Mouse (Mus musculus) midbrain, embryonic 13.5 days (tissue): ENCODE data around the gene Tent5b. TPM values are rescaled to one million over a fixed set of nuclear protein-coding genes. Genes with fewer than 3 reads are reported as not detected.

ENCODE experiments used
- ATAC-seq: fragments of 200-750 bp; cut with Nextera tagmentation; 2 replicates; pipeline ENCODE4 v1.8.0; 2017; ENCODE audit warnings: mild to moderate bottlenecking, moderate TSS enrichment, moderate library complexity
- H3K27ac ChIP-seq: fragments of 300-500 bp; sonication (generic); 2 replicates; pipeline ENCODE4 v1.5.1; 2015; ENCODE audit warnings: inconsistent platforms, mild to moderate bottlenecking, moderate library complexity
- H3K27me3 ChIP-seq: fragments of 300-500 bp; sonication (generic); 2 replicates; pipeline ENCODE4 v1.6.1; 2015; ENCODE audit warnings: mild to moderate bottlenecking, inconsistent platforms
- H3K36me3 ChIP-seq: fragments of 300-500 bp; sonication (generic); 2 replicates; pipeline ENCODE4 v1.6.1; 2015; ENCODE audit warnings: mild to moderate bottlenecking, inconsistent platforms
- H3K4me1 ChIP-seq: fragments of 300-500 bp; sonication (generic); replicated peaks from 2 replicates; pipeline ENCODE4 v1.6.1; 2015; ENCODE audit warnings: inconsistent platforms
- H3K4me2 ChIP-seq: fragments of 300-500 bp; sonication (generic); replicated peaks from 2 replicates; pipeline ENCODE4 v1.6.1; 2015; ENCODE audit warnings: moderate library complexity, mild to moderate bottlenecking, inconsistent platforms
- H3K4me3 ChIP-seq: fragments of 300-500 bp; sonication (generic); replicated peaks from 2 replicates; pipeline ENCODE4 v1.5.1; 2015; ENCODE audit warnings: mild to moderate bottlenecking, inconsistent platforms
- H3K9ac ChIP-seq: fragments of 300-500 bp; sonication (generic); replicated peaks from 2 replicates; pipeline ENCODE4 v1.6.1; 2015; ENCODE audit warnings: mild to moderate bottlenecking, inconsistent platforms
- H3K9me3 ChIP-seq: fragments of 300-500 bp; sonication (generic); 2 replicates; pipeline ENCODE4 v1.6.1; 2016; ENCODE audit warnings: mild to moderate bottlenecking, inconsistent platforms
- WGBS: fragments of 180-500 bp; shearing (Covaris S2); methylation state at CpG from one replicate; pipeline ENCODE4 v1.1.7; 2015; 5-methylcytosine and 5-hydroxymethylcytosine counted together
- polyA plus RNA-seq: library from polyadenylated mRNA; unstranded; fragments of >200 nt; fragmentation: Nextera tagmentation; extraction: Ambion mirVana; gene quantifications from 2 replicates; pipeline ENCODE4 v1.2.1, GENCODE M21; 2015

Tent5b gene
- 0.17 and 0.31 TPM in 2 replicates for polyA plus RNA-seq

DNA sequence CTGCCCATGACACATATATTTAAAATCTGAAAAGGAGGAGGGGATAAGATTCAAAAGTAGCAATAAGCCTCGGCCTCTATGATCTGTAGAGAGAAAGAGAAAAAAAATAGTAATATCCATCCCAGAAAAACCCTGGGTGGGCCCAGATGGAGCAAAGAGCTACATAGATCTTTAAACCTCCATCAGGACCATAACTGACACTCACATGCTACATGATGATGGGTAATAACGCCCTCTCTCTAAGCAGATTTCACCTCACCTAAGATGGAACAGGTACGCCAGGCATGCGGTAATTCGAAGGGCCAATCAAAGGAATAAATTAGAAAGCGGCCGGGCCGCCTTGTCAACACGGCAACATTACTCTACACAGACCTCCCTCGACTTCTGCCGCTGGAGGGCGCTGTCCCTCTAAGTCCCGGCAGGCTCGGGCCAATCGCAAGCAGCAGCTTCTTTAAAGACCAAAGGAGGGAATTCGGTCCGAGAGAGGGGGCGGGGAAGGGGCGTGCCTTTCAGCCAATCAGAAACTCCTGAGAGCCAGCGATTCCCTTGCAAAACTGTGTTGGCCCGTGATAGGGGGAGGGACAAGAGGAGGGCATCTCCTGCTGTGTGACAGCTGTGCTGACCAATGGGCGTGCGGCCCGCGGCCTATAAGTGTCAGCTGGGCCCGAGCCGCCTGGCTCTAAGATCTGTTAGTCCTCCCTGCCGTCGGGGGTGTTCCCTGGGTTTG is at the start of gene Tent5b:
Gene Tent5b, plus strand, starts transcription at position 675 of the 727 bp plus-strand sequence.
- H3K27me3 ChIP-seq: peaks cover 64% of the 10 kb centered on the region
- H3K36me3 ChIP-seq: no peaks in the 10 kb centered on the region
- peak within 1 kb of the TSS; percentile 50 for H3K4me2 ChIP-seq
- WGBS: 3% methylated on average over 29 of the region's 29 CpGs
- H3K9ac ChIP-seq: peak within 1 kb of the TSS; percentile 60
- H3K4me1 ChIP-seq: peaks cover 14% of the 10 kb centered on the region
- ATAC-seq: peak; percentile 98
- peak within 1 kb of the TSS; percentile 43 for H3K4me3 ChIP-seq
- no peaks in the 10 kb centered on the region for H3K9me3 ChIP-seq
- no peak within 1 kb of the TSS for H3K27ac ChIP-seq

DNA sequence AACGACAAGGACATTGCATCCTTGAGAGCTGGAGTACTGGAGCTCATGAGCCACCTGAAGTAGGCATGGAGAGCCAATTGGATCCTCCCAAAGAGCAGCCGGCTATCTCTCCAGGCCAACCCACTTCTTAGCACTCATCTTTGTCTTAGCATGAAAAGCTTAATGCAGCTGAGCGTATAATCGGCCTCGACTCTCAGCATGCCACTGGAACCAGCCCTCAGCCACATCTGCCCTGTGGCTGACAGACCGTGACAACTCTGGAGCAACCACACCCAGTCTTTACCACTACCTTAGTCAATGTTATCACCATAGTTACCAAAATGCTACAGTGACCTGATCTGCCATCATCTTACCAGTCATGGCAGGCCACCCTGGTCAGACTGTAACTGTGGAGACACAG is 48.4 kb upstream of the Tent5b start:
- no peak overlapping the region for H3K27ac ChIP-seq
- H3K36me3 ChIP-seq: no peaks in the 10 kb centered on the region
- H3K4me1 ChIP-seq: peaks cover 15% of the 10 kb centered on the region
- H3K9ac ChIP-seq: no peak overlapping the region
- H3K27me3 ChIP-seq: no peaks in the 10 kb centered on the region
- 23% methylated on average over 6 of the region's 6 CpGs for WGBS
- no peak overlapping the region for H3K4me2 ChIP-seq
- ATAC-seq: 0 out of 2 replicates have a peak, but pooled peaks have one; percentile 14
- no peaks in the 10 kb centered on the region for H3K9me3 ChIP-seq
- no peak overlapping the region for H3K4me3 ChIP-seq

DNA sequence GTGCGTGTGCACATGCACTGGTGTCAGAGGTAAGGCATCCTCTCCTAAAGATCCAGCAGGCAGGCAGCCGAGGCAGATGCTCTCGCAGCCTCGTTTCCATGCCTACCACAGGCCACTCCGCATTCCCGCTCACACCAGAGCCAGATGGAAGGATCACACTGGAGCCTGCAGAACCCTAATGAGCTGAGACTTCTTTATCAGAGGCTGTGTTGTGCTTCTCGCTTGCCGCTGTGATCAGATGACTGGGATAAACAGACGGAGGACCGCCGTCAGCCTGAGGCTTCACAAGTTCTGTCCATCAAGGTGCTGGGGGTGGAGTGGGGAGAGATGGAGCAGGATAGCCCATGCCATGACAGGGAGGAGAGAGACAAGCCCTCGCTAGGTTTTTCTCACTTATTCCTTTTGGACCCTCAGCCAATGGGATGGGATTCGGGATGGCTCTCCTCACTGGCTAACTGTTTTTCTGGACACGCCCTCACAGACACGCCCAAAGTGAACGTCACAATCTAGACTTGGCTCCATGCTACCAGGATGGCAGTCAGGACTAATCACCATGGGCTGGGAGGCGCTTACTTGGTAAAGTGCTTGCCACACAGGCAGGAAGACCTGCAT is 47.3 kb upstream of the Tent5b start:
- Histone ChIP-seq H3K4me2 (peak overlapping the region; percentile 33), H3K4me3 (peak overlapping the region; percentile 12), H3K27ac (peak overlapping the region; percentile 53), H3K9me3 (no peaks in the 10 kb centered on the region), H3K4me1 (peaks cover 15% of the 10 kb centered on the region), H3K27me3 (no peaks in the 10 kb centered on the region), H3K9ac (0 out of 2 replicates have a peak overlapping the region, but pooled peaks have one; percentile 19), H3K36me3 (no peaks in the 10 kb centered on the region)
- peak; percentile 87 for ATAC-seq
- 19% methylated on average over 17 of the region's 17 CpGs for whole genome bisulfite sequencing

DNA sequence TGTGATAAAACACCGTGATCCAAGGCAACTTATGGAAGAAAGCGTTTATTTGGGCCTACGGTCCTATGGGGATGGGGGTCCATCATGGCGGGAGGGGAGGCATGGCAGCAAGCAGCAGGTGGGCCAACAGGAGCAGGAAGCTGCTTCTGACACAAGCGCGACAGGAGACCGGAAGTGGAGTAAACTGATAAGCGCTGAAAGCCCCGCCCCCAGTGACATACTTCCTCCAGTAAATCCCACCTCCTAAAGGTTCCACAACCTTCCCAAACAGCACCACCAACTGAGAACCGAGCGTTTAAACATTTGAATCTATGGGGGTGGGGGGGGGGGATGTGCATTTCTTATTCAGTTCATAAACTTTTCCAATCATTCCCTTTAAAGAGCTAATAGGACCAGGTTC is 44.0 kb upstream of the Tent5b start:
- H3K4me1 ChIP-seq: peaks cover 33% of the 10 kb centered on the region
- H3K9me3 ChIP-seq: no peaks in the 10 kb centered on the region
- no peak for ATAC-seq
- no peak overlapping the region for H3K9ac ChIP-seq
- H3K4me3 ChIP-seq: no peak overlapping the region
- no peak overlapping the region for H3K4me2 ChIP-seq
- no peaks in the 10 kb centered on the region for H3K27me3 ChIP-seq
- no peak overlapping the region for H3K27ac ChIP-seq
- H3K36me3 ChIP-seq: no peaks in the 10 kb centered on the region
- 93% methylated on average over 11 of the region's 11 CpGs for WGBS

DNA sequence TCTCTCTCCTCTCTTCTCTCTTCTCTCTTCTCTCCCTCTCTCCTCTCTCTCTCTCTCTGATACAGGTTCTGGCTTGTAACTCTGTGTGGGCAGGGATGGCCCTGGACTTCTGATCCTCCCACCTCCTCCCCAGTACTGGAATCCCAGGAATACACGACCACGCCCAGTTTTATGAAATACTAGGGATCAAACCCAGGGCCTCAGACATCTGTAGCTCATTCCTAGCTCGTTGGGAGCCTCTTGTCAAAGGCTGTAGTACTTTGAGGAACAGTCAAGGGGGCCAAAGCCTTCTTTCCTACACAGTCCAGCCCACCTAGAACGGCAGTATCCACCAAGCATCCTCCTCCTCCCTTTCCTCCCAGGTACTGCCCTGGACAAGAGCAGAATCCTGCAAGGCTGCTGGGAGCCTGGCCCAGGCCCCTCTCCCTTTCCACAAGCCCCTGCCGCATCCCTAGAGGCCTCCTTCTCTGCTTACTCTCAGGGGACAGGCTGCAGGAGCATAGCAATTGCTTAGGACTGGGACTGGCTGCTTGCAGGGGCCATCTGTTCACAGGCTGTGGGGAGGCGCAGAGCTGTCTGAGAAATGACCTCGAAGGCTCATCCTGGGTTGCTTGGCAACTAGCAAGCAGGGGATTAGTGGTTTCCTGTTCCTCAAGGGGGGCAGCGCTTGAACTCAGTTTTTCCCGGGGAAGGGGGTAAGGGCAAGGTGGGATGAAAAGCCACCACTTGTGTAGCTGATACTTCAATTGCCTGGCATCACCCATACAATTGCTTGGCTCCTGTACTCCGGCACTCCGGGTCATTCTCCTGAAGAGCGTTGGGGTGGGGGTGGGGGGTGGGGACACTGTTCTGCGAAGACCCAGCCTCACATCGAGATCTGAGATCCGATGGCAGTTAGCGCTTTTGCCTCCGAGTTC is 40.2 kb upstream of the Tent5b start:
- Histone ChIP-seq H3K4me1 (peaks cover 25% of the 10 kb centered on the region), H3K4me3 (peak overlapping the region; percentile 12), H3K27me3 (no peaks in the 10 kb centered on the region), H3K9ac (peak overlapping the region; percentile 49), H3K27ac (peak overlapping the region; percentile 94), H3K4me2 (peak overlapping the region; percentile 46), H3K36me3 (no peaks in the 10 kb centered on the region), H3K9me3 (no peaks in the 10 kb centered on the region)
- WGBS: 9% methylated on average over 17 of the region's 17 CpGs
- ATAC-seq: peak; percentile 95

- Histone ChIP-seq H3K27me3 (no peaks in the 10 kb centered on the region), H3K4me3 (peak overlapping the region; percentile 12; the same call in 1 of the 2 replicates), H3K4me1 (peaks cover 25% of the 10 kb centered on the region), H3K27ac (peak overlapping the region; percentile 94), H3K36me3 (no peaks in the 10 kb centered on the region), H3K4me2 (peak overlapping the region; percentile 46), H3K9ac (0 out of 2 replicates have a peak overlapping the region, but pooled peaks have one; percentile 49), H3K9me3 (no peaks in the 10 kb centered on the region)
- 2% methylated on average over 6 of the region's 6 CpGs for WGBS
- ATAC-seq: peak; percentile 86
Measured at GRCm38 (mm10) chr4:133440377-133440795, 39.5 kb upstream of the Tent5b start.

- ATAC-seq: no peak
- H3K9me3 ChIP-seq: no peaks in the 10 kb centered on the region
- H3K4me1 ChIP-seq: peaks cover 25% of the 10 kb centered on the region
- H3K4me2 ChIP-seq: no peak overlapping the region
- H3K27ac ChIP-seq: no peak overlapping the region
- no peak overlapping the region for H3K4me3 ChIP-seq
- no peaks in the 10 kb centered on the region for H3K27me3 ChIP-seq
- WGBS: 41% methylated on average over 3 of the region's 3 CpGs
- H3K36me3 ChIP-seq: no peaks in the 10 kb centered on the region
- H3K9ac ChIP-seq: no peak overlapping the region
Measured at GRCm38 (mm10) chr4:133442194-133442593, 37.7 kb upstream of the Tent5b start.

GRCm38 (mm10) chr4:133443085-133443484 is 36.8 kb upstream of the Tent5b start:
- Histone ChIP-seq H3K4me3 (no peak overlapping the region), H3K9ac (no peak overlapping the region), H3K27me3 (no peaks in the 10 kb centered on the region), H3K9me3 (no peaks in the 10 kb centered on the region), H3K36me3 (no peaks in the 10 kb centered on the region), H3K4me2 (no peak overlapping the region), H3K4me1 (peaks cover 25% of the 10 kb centered on the region), H3K27ac (peak overlapping the region; percentile 35)
- no peak for ATAC-seq
- WGBS: 48% methylated on average over 5 of the region's 5 CpGs

GRCm38 (mm10) chr4:133445727-133446126 is 34.2 kb upstream of the Tent5b start:
- ATAC-seq: no peak
- Histone ChIP-seq H3K36me3 (no peaks in the 10 kb centered on the region), H3K27me3 (no peaks in the 10 kb centered on the region), H3K4me3 (no peak overlapping the region), H3K9ac (no peak overlapping the region), H3K9me3 (no peaks in the 10 kb centered on the region), H3K4me1 (peaks cover 17% of the 10 kb centered on the region), H3K27ac (no peak overlapping the region), H3K4me2 (no peak overlapping the region)
- 95% methylated on average over 5 of the region's 5 CpGs for WGBS

GRCm38 (mm10) chr4:133447366-133447765 is 32.6 kb upstream of the Tent5b start:
- H3K27me3 ChIP-seq: no peaks in the 10 kb centered on the region
- ATAC-seq: no peak
- H3K27ac ChIP-seq: no peak overlapping the region
- H3K4me2 ChIP-seq: no peak overlapping the region
- 54% methylated on average over 5 of the region's 5 CpGs for WGBS
- H3K9ac ChIP-seq: no peak overlapping the region
- H3K36me3 ChIP-seq: no peaks in the 10 kb centered on the region
- H3K4me3 ChIP-seq: no peak overlapping the region
- H3K4me1 ChIP-seq: peaks cover 12% of the 10 kb centered on the region
- H3K9me3 ChIP-seq: no peaks in the 10 kb centered on the region

- no peaks in the 10 kb centered on the region for H3K36me3 ChIP-seq
- ATAC-seq: no peak
- peaks cover 9% of the 10 kb centered on the region for H3K4me1 ChIP-seq
- no peak overlapping the region for H3K27ac ChIP-seq
- no peak overlapping the region for H3K4me2 ChIP-seq
- no peaks in the 10 kb centered on the region for H3K9me3 ChIP-seq
- no peak overlapping the region for H3K4me3 ChIP-seq
- H3K27me3 ChIP-seq: no peaks in the 10 kb centered on the region
- no peak overlapping the region for H3K9ac ChIP-seq
- 75% methylated on average over 11 of the region's 11 CpGs for WGBS
Measured at GRCm38 (mm10) chr4:133447967-133448366, 32.0 kb upstream of the Tent5b start.
